Mouse (Mus musculus): ENCODE data around the gene Cd2. TPM values are rescaled to one million over a fixed set of nuclear protein-coding genes. Genes with fewer than 3 reads are reported as not detected.

Gene Cd2
- total RNA-seq (2021): under 1 TPM in 1 of 2 experiments, not detected in 1; 0.23 TPM
- long read RNA-seq, experiment 1, partial matches to known transcripts: 0 of 1 reads
- long read RNA-seq, experiment 1, other reads (novel, unspliced or antisense): 0 of 1 reads
- long read RNA-seq, experiment 2: 0 reads

GRCm38 (mm10) chr3:101287911-101288311, at the start of gene Cd2:
Gene Cd2 (minus strand): TSS chr3:101287939.
- DNase-seq: no peak

GRCm38 (mm10) chr3:101328617-101329016, 40.9 kb upstream of the Cd2 start:
- no peak for DNase-seq

GRCm38 (mm10) chr3:101327248-101327647, 39.5 kb upstream of the Cd2 start:
- no peak for DNase-seq

GRCm38 (mm10) chr3:101322437-101322836, 34.7 kb upstream of the Cd2 start:
- DNase-seq: no peak

- DNase-seq: no peak
Measured at GRCm38 (mm10) chr3:101320874-101321273, 33.1 kb upstream of the Cd2 start.

- DNase-seq: no peak
Measured at GRCm38 (mm10) chr3:101318516-101319170, 30.9 kb upstream of the Cd2 start.

- peak; percentile 58 for DNase-seq
Measured at GRCm38 (mm10) chr3:101318115-101318514, 30.4 kb upstream of the Cd2 start.

- no peak for DNase-seq
Measured at GRCm38 (mm10) chr3:101314954-101315353, 27.2 kb upstream of the Cd2 start.

- no peak for DNase-seq
Measured at GRCm38 (mm10) chr3:101313266-101314051, 25.7 kb upstream of the Cd2 start.

- no peak for DNase-seq
Measured at GRCm38 (mm10) chr3:101310977-101311376, 23.2 kb upstream of the Cd2 start.

GRCm38 (mm10) chr3:101309626-101310025, 21.9 kb upstream of the Cd2 start:
- no peak for DNase-seq

- DNase-seq: no peak
Measured at GRCm38 (mm10) chr3:101306090-101306489, 18.4 kb upstream of the Cd2 start.

GRCm38 (mm10) chr3:101305046-101305445, 17.3 kb upstream of the Cd2 start:
- DNase-seq: no peak

- DNase-seq: peak; percentile 85
Measured at GRCm38 (mm10) chr3:101304156-101304555, 16.4 kb upstream of the Cd2 start.

- no peak for DNase-seq
Measured at GRCm38 (mm10) chr3:101300271-101301071, 12.7 kb upstream of the Cd2 start.

- DNase-seq: no peak
Measured at GRCm38 (mm10) chr3:101299591-101299990, 11.9 kb upstream of the Cd2 start.

- no peak for DNase-seq
Measured at GRCm38 (mm10) chr3:101297221-101297620, 9.5 kb upstream of the Cd2 start.

GRCm38 (mm10) chr3:101295931-101296820, 8.4 kb upstream of the Cd2 start:
- no peak for DNase-seq

GRCm38 (mm10) chr3:101295366-101295867, 7.7 kb upstream of the Cd2 start:
- peak; percentile 95 for DNase-seq

- no peak for DNase-seq
Measured at GRCm38 (mm10) chr3:101294487-101295365, 7.0 kb upstream of the Cd2 start.
